Mouse (Mus musculus): ENCODE measurements around the gene Cd40. TPM values are rescaled to one million over a fixed set of nuclear protein-coding genes. Genes with fewer than 3 reads are reported as not detected.

Cd40 gene
- polyA plus RNA-seq (2015; fragmentation: Nextera tagmentation; extraction: Ambion mirVana) = 5.5 and 6.3 TPM in 2 replicates

- H3K36me3 ChIP-seq (replicated peaks) = no peaks in the 10 kb centered on the region
- H3K4me2 ChIP-seq = peak within 1 kb of the TSS; percentile 18
- 11% methylated on average over 25 of the region's 25 CpGs for WGBS
- no peak within 1 kb of the TSS for H3K27ac ChIP-seq
- no peak for ATAC-seq (replicated peaks)
- H3K4me1 ChIP-seq = peaks cover 20% of the 10 kb centered on the region
- H3K9ac ChIP-seq = no peak within 1 kb of the TSS
- H3K9me3 ChIP-seq = no peaks in the 10 kb centered on the region
- H3K27me3 ChIP-seq (replicated peaks) = no peaks in the 10 kb centered on the region
- H3K4me3 ChIP-seq = peak within 1 kb of the TSS; percentile 15
Observed at GRCm38 (mm10) chr2:165054888-165055852, at the start of gene Cd40. Gene Cd40, plus strand, starts transcription at chr2:165055627.

DNA sequence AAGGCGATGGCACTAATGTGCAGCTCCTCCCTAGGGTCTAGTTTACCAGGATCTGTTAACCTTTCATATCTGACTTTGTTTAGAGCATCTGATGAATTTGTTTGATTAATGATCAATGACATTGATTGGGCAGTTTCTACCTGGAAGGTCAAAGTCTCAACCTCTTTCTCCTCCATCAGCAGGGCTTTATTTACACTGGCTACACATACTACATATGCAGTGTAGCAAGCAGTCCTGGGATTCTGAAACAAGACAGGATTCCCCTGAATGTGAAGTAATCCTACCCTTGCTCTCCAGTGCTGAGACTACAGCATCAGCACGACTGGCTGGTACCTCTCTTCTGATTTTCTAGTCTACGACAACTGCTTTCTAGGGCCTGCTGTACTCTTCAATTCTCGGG, 48.6 kb upstream of the Cd40 start:
- 96% methylated on average over 4 of the region's 4 CpGs for WGBS
- no peak for ATAC-seq (replicated peaks)
- Histone ChIP-seq H3K36me3 (replicated peaks) (peaks cover 85% of the 10 kb centered on the region), H3K4me1 (no peaks in the 10 kb centered on the region), H3K27me3 (replicated peaks) (no peaks in the 10 kb centered on the region), H3K27ac (no peak overlapping the region), H3K9me3 (no peaks in the 10 kb centered on the region), H3K4me3 (no peak overlapping the region), H3K9ac (no peak overlapping the region), H3K4me2 (no peak overlapping the region)

- H3K27me3 ChIP-seq (replicated peaks) = no peaks in the 10 kb centered on the region
- no peak overlapping the region for H3K4me3 ChIP-seq
- H3K4me1 ChIP-seq = no peaks in the 10 kb centered on the region
- no peak overlapping the region for H3K9ac ChIP-seq
- H3K27ac ChIP-seq = no peak overlapping the region
- no peak for ATAC-seq (replicated peaks)
- H3K36me3 ChIP-seq (replicated peaks) = peaks cover 83% of the 10 kb centered on the region
- no peak overlapping the region for H3K4me2 ChIP-seq
- H3K9me3 ChIP-seq = no peaks in the 10 kb centered on the region
- WGBS = 100% methylated on average over 1 of the region's 1 CpGs
Observed at GRCm38 (mm10) chr2:165007986-165008385, 47.4 kb upstream of the Cd40 start.

GRCm38 (mm10) chr2:165009161-165009560, 46.3 kb upstream of the Cd40 start:
- WGBS = 97% methylated on average over 14 of the region's 14 CpGs

GRCm38 (mm10) chr2:165009581-165009980, 45.8 kb upstream of the Cd40 start:
- no peaks in the 10 kb centered on the region for H3K27me3 ChIP-seq (replicated peaks)
- no peak overlapping the region for H3K27ac ChIP-seq
- H3K4me3 ChIP-seq = no peak overlapping the region
- no peak overlapping the region for H3K4me2 ChIP-seq
- no peak overlapping the region for H3K9ac ChIP-seq
- ATAC-seq (replicated peaks) = no peak
- H3K36me3 ChIP-seq (replicated peaks) = peaks cover 70% of the 10 kb centered on the region
- no peaks in the 10 kb centered on the region for H3K9me3 ChIP-seq
- WGBS = 95% methylated on average over 2 of the region's 2 CpGs
- no peaks in the 10 kb centered on the region for H3K4me1 ChIP-seq

More at GRCm38 (mm10) chr2:165009161-165009560, 46.3 kb upstream of the Cd40 start:
- H3K4me2 ChIP-seq = no peak overlapping the region
- H3K4me1 ChIP-seq = no peaks in the 10 kb centered on the region
- H3K4me3 ChIP-seq = no peak overlapping the region
- no peak overlapping the region for H3K27ac ChIP-seq
- H3K27me3 ChIP-seq (replicated peaks) = no peaks in the 10 kb centered on the region
- H3K9me3 ChIP-seq = no peaks in the 10 kb centered on the region
- H3K9ac ChIP-seq = no peak overlapping the region
- no peak for ATAC-seq (replicated peaks)
- H3K36me3 ChIP-seq (replicated peaks) = peaks cover 73% of the 10 kb centered on the region

DNA sequence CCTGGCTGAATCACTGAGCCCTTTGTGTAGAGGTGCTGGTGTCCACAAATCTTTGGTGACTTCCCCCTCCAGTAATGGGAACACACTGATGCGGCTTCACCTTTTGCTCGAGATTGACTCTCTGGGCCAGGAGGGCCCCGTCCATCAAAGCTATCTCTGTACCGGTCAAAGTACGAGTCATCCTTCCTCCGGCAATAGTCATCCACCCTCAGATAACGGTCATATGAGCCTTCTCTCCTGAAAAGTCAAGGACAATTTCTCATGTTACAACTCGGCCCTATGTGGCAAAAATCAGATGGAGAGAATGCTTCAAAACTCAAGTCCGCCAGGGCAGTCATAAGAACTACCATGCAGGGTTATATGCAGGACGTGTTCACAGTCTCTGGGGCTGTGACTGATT, 45.1 kb upstream of the Cd40 start:
- Histone ChIP-seq H3K9me3 (no peaks in the 10 kb centered on the region), H3K4me2 (no peak overlapping the region), H3K4me3 (no peak overlapping the region), H3K9ac (no peak overlapping the region), H3K36me3 (replicated peaks) (peaks cover 65% of the 10 kb centered on the region), H3K27ac (no peak overlapping the region), H3K27me3 (replicated peaks) (no peaks in the 10 kb centered on the region), H3K4me1 (no peaks in the 10 kb centered on the region)
- ATAC-seq (replicated peaks) = no peak
- 91% methylated on average over 10 of the region's 10 CpGs for whole genome bisulfite sequencing

- Histone ChIP-seq H3K36me3 (replicated peaks) (peaks cover 27% of the 10 kb centered on the region), H3K4me3 (no peak overlapping the region), H3K27me3 (replicated peaks) (no peaks in the 10 kb centered on the region), H3K9ac (no peak overlapping the region), H3K4me1 (no peaks in the 10 kb centered on the region), H3K4me2 (no peak overlapping the region), H3K9me3 (no peaks in the 10 kb centered on the region), H3K27ac (no peak overlapping the region)
- WGBS = 91% methylated on average over 5 of the region's 5 CpGs
- no peak for ATAC-seq (replicated peaks)
Observed at GRCm38 (mm10) chr2:165014935-165015334, 40.5 kb upstream of the Cd40 start.

DNA sequence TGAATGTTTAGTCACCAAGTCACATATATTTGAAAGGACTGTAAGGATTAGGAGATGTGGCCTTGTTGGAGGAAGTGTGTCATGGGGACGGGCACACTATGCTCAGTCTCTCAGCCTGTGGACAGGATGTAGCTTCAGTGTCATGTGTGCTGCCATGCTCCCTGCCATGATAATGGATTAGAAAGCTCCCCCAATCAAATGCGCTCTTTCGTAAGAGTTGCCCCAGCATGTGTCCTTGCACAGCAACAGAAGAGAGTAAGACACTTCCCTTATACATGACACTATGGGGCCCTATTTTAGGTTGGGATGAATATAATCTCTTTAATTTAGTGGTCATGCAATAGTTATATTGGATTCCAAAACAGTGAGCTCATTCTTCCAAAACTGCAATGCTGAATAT, 34.9 kb upstream of the Cd40 start:
- WGBS = 72% methylated on average over 3 of the region's 3 CpGs
- H3K36me3 ChIP-seq (replicated peaks) = peaks cover 7% of the 10 kb centered on the region; the same call in 1 of the 2 replicates

DNA sequence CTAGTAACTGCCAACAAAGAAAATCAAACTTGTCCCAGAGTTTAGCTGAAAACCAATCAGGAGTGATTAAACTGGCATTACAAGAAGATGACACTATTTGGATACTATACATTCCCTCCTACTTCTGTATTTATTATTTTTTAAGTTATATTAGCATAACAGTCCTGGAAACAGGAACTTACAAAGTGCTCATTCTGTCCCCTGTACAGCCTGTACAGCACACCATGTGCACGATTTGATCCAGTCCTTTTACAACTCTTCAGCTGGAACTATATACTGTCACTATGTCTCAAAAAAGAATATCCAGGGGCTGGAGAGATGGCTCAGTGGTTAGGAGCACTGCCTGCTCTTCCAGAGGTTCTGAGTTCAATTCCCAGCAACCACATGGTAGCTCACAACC, 28.3 kb upstream of the Cd40 start:
- Histone ChIP-seq H3K9ac (no peak overlapping the region), H3K27ac (no peak overlapping the region), H3K4me1 (peaks cover 26% of the 10 kb centered on the region), H3K4me2 (no peak overlapping the region), H3K4me3 (no peak overlapping the region), H3K9me3 (no peaks in the 10 kb centered on the region), H3K27me3 (replicated peaks) (no peaks in the 10 kb centered on the region), H3K36me3 (replicated peaks) (peaks cover 2% of the 10 kb centered on the region; the same call in 1 of the 2 replicates)
- WGBS = 81% methylated on average over 1 of the region's 1 CpGs
- no peak for ATAC-seq (replicated peaks)

More for the DNA sequence above, 34.9 kb upstream of the Cd40 start:
- ATAC-seq (replicated peaks) = no peak
- H3K4me1 ChIP-seq = no peaks in the 10 kb centered on the region; the same call in 1 of the 2 replicates
- H3K4me3 ChIP-seq = no peak overlapping the region
- H3K4me2 ChIP-seq = no peak overlapping the region
- H3K9me3 ChIP-seq = no peaks in the 10 kb centered on the region
- no peak overlapping the region for H3K27ac ChIP-seq
- no peak overlapping the region for H3K9ac ChIP-seq
- no peaks in the 10 kb centered on the region for H3K27me3 ChIP-seq (replicated peaks)

- H3K4me3 ChIP-seq = peak overlapping the region; percentile 58
- ATAC-seq (replicated peaks) = no peak
- no peaks in the 10 kb centered on the region for H3K9me3 ChIP-seq
- H3K27me3 ChIP-seq (replicated peaks) = no peaks in the 10 kb centered on the region
- peak overlapping the region; percentile 80 for H3K4me2 ChIP-seq
- H3K9ac ChIP-seq = no peak overlapping the region; the same call in 1 of the 2 replicates
- H3K27ac ChIP-seq = no peak overlapping the region
- no peaks in the 10 kb centered on the region for H3K36me3 ChIP-seq (replicated peaks)
- peaks cover 41% of the 10 kb centered on the region for H3K4me1 ChIP-seq
- WGBS = 42% methylated on average over 3 of the region's 3 CpGs
Observed at GRCm38 (mm10) chr2:165032533-165032932, 22.9 kb upstream of the Cd40 start.

GRCm38 (mm10) chr2:165033306-165033705, 22.1 kb upstream of the Cd40 start:
- Histone ChIP-seq H3K9ac (peak overlapping the region; percentile 91), H3K27ac (peak overlapping the region; percentile 95; the same call in 1 of the 2 replicates), H3K36me3 (replicated peaks) (no peaks in the 10 kb centered on the region), H3K27me3 (replicated peaks) (no peaks in the 10 kb centered on the region), H3K4me2 (peak overlapping the region; percentile 80), H3K4me1 (peaks cover 37% of the 10 kb centered on the region), H3K4me3 (peak overlapping the region; percentile 58), H3K9me3 (no peaks in the 10 kb centered on the region)
- 34% methylated on average over 6 of the region's 6 CpGs for WGBS
- no peak for ATAC-seq (replicated peaks)

DNA sequence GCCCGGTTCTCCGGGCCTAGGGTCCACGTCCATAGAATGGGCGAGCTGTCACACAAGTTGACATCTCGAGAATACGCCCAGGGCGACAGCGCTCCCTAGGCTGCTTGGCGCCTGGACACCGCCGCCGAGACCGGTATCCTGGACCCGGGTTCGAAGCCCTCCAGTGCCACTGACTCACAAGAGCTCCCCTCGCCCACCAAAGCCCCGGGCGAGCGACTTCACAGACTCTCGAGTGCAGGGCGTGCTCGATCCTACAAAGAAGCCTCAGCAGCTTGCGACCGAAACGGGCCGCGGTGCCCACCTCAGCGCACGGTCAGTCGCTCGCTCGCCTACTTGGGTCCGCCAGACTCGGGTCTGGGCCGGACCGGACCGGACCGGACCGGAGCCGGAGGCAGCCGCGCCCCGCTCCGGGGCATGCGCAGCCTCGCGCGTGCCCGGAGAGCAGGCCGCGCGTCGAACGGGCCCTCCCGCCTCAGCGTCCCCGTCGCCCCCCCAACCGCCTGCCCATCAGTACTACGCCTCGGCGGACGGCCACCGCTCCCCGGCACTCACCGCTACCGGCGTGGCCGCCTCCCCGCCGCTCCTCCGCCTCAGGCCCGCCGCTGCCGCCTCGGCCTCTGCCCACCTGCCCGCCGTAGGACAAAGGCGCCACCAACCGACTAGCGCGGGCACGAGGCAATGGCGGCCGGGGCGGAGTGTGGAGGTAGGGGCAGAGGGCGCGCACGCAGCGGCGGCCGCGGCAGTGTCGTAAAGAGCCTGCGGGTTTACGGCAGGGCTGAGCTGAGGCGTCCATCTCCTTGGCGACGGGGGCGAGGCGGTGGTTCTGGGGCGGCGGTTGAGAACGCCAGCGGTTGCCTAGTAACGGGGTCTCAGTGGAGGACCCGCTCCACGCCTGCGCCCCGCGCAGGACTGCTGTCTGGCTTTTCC, 21.0 kb upstream of the Cd40 start, which contains the start of gene Ncoa5:
Ncoa5 (minus strand) TSS at position 737 of the 927 bp plus-strand sequence.
- ATAC-seq (replicated peaks) = peak; percentile 97
- Histone ChIP-seq H3K4me1 (peaks cover 37% of the 10 kb centered on the region), H3K27me3 (replicated peaks) (no peaks in the 10 kb centered on the region), H3K4me2 (peak within 1 kb of the TSS; percentile 80), H3K9ac (peak within 1 kb of the TSS; percentile 91), H3K4me3 (peak within 1 kb of the TSS; percentile 58), H3K27ac (peak within 1 kb of the TSS; percentile 95), H3K9me3 (no peaks in the 10 kb centered on the region), H3K36me3 (replicated peaks) (no peaks in the 10 kb centered on the region)
- under 1% methylated on average over 102 of the region's 111 CpGs for WGBS

All from midbrain, embryonic 15.5 days (tissue).